Mouse (Mus musculus): Measurements from ENCODE around the gene Trim28.

GRCm38 (mm10) chr7:13028986-13029385, 30.1 kb downstream of the Trim28 start:
- TF ChIP-seq POLR2A (IDR thresholded peaks at IDR 0.05; ENCODE audit: borderline replicate concordance, insufficient read depth, low read length) (no peak), CTCF (IDR thresholded peaks at IDR 0.05; ENCODE audit: borderline replicate concordance, insufficient read depth, low read depth, low read length) (no peak)
